Mouse (Mus musculus): ENCODE results near the gene Ric1. TPM values are rescaled to one million over a fixed set of nuclear protein-coding genes. Genes with fewer than 3 reads are reported as not detected.
"Not testable (repeated sequence)": the region's sequence is repeated elsewhere in the genome, so short reads cannot be mapped to it uniquely, and the experiment has no call there.

The Ric1 gene
- polyA plus RNA-seq, 1 experiment from 2014 or later = 6.7 TPM

DNA sequence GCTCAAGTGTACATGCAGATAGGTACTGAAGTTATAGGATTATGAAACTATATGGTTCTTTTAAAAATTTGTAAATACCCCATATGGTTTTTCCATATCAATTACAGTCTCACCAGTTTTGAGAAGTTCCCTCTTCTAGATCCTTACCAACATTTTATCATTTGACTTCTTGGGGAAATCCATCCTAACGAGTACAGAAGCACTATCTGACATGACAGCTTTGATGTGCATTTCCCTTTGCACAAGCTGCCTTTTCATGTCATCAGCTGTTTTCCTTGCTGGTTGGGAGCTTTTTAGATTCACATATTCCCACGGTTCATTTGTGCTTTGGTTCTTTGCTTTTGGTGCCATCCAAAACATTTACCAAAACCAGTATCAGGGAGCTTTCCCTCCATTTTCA is 6.5 kb downstream of the Ric1 start:
- no peak for ATAC-seq (replicated peaks; ENCODE audit: extremely low read depth, insufficient read depth, low FRiP score)
- H3K9ac ChIP-seq (ENCODE audit: low read length) = no peak overlapping the region
- H3K27ac ChIP-seq (ENCODE audit: low read length) = no peak overlapping the region
- H3K4me3 ChIP-seq (ENCODE audit: low read length) = no peak overlapping the region
- peaks cover 4% of the 10 kb centered on the region for H3K9me3 ChIP-seq (replicated peaks; ENCODE audit: control insufficient read depth, low read length)
- H3K27me3 ChIP-seq (ENCODE audit: control insufficient read depth, insufficient read depth, low read length) = no peaks in the 10 kb centered on the region
- H3K36me3 ChIP-seq (ENCODE audit: control insufficient read depth, insufficient read depth) = 0 out of 2 replicates have a peak, but pooled peaks cover 4% of the 10 kb centered on the region
- peaks cover 7% of the 10 kb centered on the region for H3K4me1 ChIP-seq (ENCODE audit: control insufficient read depth, insufficient read depth, low read length)
- 71% methylated on average over 2 of the region's 2 CpGs for WGBS
- no peak overlapping the region for H3K4me2 ChIP-seq (ENCODE audit: low read depth, low read length)

DNA sequence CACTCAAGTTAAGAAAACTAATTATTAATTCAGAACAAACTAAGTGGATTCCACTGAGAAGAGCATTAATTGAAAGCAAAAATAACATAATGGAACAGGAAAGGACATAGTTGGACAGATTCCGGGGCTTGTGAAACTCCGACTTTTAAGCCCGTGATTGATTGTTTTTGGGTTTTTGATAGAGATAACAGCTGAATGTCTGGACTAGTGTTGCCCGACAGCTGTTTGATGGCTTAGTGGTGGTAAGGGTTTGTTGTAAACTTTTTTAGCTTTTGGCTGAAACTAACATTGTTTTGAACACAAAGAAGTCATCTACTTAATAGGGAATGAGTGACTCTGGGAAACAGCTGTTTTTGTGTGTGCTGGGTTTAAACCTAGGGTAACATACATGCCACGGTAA is 11.9 kb downstream of the Ric1 start:
- no peak overlapping the region for H3K4me3 ChIP-seq (ENCODE audit: low read length)
- no peaks in the 10 kb centered on the region for H3K27me3 ChIP-seq (ENCODE audit: control insufficient read depth, insufficient read depth, low read length)
- H3K9me3 ChIP-seq (replicated peaks; ENCODE audit: control insufficient read depth, low read length) = peaks cover under 1% of the 10 kb centered on the region
- H3K36me3 ChIP-seq (ENCODE audit: control insufficient read depth, insufficient read depth) = peaks cover 15% of the 10 kb centered on the region
- ATAC-seq (replicated peaks; ENCODE audit: extremely low read depth, insufficient read depth, low FRiP score) = no peak
- H3K4me2 ChIP-seq (ENCODE audit: low read depth, low read length) = no peak overlapping the region
- no peak overlapping the region for H3K9ac ChIP-seq (ENCODE audit: low read length)
- no peak overlapping the region for H3K27ac ChIP-seq (ENCODE audit: low read length)
- H3K4me1 ChIP-seq (ENCODE audit: control insufficient read depth, insufficient read depth, low read length) = no peaks in the 10 kb centered on the region
- 75% methylated on average over 5 of the region's 5 CpGs for WGBS

DNA sequence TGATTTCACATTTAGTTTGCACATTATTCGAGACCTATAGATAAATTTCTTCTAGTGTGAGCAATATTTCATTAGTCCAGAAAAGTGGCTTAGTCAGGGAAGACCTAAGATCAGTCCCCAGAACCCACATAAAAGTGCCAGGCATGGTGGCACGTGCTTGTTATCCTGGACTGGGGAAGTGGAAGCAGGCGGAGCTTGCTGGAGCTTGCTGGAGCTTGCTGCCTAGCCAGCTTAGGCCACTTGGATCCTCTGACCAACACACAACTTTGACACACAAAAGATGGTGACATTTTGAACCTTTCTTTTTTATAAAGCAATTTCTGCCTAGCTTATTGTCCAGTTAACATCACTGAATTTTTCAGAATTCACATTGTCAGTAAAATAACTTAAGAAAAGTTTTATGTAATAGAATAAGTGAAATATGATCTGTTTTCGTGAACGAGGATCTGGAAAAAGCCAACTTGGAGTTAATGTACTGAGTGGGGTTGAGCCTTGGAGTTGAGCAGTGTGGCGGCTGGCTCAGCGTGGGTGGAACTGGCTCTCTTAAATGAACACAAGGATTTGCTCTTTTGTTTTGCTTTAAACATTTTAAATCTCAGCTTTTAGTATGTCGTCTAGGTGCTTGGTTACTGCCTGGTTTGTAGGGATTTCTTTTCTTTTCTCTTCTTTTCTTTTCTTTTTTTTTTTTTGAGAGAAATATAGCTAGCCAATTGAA is 20.3 kb downstream of the Ric1 start:
- H3K27ac ChIP-seq (ENCODE audit: low read length) = no peak overlapping the region
- no peak for ATAC-seq (replicated peaks; ENCODE audit: extremely low read depth, insufficient read depth, low FRiP score)

DNA sequence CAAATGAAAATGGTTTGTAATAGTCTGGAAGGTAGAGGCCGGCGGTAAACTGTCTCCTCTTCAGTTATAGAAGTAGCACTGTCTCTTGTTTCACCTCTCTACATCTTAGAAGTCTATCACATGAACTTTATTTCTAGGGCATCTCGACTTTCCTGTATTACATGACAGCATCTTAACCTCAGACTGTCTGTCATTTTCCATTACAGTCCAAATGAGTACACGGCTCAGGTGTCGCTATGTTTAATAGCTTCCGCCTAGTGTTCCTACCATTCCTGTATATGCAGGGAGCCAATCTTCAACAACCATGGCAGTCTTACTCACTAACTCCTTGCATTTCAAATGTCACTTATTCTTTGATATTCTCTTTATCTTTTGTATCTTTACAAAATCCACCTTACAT is 21.9 kb downstream of the Ric1 start:
- H3K27ac ChIP-seq (ENCODE audit: low read length) = no peak overlapping the region

More for the DNA sequence above, 20.3 kb downstream of the Ric1 start:
- Histone ChIP-seq H3K4me2 (ENCODE audit: low read depth, low read length) (no peak overlapping the region), H3K27me3 (ENCODE audit: control insufficient read depth, insufficient read depth, low read length) (no peaks in the 10 kb centered on the region), H3K36me3 (ENCODE audit: control insufficient read depth, insufficient read depth) (no peaks in the 10 kb centered on the region), H3K4me3 (ENCODE audit: low read length) (no peak overlapping the region), H3K9ac (ENCODE audit: low read length) (no peak overlapping the region), H3K4me1 (ENCODE audit: control insufficient read depth, insufficient read depth, low read length) (0 out of 2 replicates have a peak, but pooled peaks cover 3% of the 10 kb centered on the region), H3K9me3 (replicated peaks; ENCODE audit: control insufficient read depth, low read length) (no peaks in the 10 kb centered on the region)
- 76% methylated on average over 8 of the region's 8 CpGs for WGBS

DNA sequence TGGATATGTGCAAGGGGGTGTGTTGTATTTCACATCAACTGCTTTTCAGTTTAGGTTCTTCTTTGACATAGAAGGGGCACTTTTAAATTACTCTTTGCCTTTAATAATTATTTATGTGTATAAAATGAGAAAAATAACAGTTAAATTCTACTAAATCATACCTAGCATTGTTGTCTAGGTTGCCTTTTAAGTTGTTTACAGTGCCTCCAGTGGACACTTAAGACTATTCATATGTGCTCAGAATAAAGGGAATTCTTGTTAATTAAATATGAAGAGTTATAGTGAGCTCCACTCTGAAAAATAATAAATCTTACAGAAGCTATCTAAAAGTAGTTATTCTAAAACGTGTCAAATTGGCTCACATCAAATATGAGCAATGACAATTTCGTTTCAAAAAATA is 28.5 kb downstream of the Ric1 start:
- Histone ChIP-seq H3K9me3 (replicated peaks; ENCODE audit: control insufficient read depth, low read length) (no peaks in the 10 kb centered on the region), H3K27ac (ENCODE audit: low read length) (no peak overlapping the region), H3K4me3 (ENCODE audit: low read length) (no peak overlapping the region), H3K9ac (ENCODE audit: low read length) (no peak overlapping the region), H3K27me3 (ENCODE audit: control insufficient read depth, insufficient read depth, low read length) (no peaks in the 10 kb centered on the region), H3K4me2 (ENCODE audit: low read depth, low read length) (no peak overlapping the region), H3K4me1 (ENCODE audit: control insufficient read depth, insufficient read depth, low read length) (no peaks in the 10 kb centered on the region), H3K36me3 (ENCODE audit: control insufficient read depth, insufficient read depth) (no peaks in the 10 kb centered on the region)
- ATAC-seq (replicated peaks; ENCODE audit: extremely low read depth, insufficient read depth, low FRiP score) = no peak
- 86% methylated on average over 2 of the region's 2 CpGs for WGBS

More for the DNA sequence above, 21.9 kb downstream of the Ric1 start:
- no peak for ATAC-seq (replicated peaks; ENCODE audit: extremely low read depth, insufficient read depth, low FRiP score)
- 92% methylated on average over 6 of the region's 6 CpGs for WGBS
- H3K36me3 ChIP-seq (ENCODE audit: control insufficient read depth, insufficient read depth) = no peaks in the 10 kb centered on the region
- H3K4me3 ChIP-seq (ENCODE audit: low read length) = no peak overlapping the region
- no peaks in the 10 kb centered on the region for H3K27me3 ChIP-seq (ENCODE audit: control insufficient read depth, insufficient read depth, low read length)
- no peak overlapping the region for H3K4me2 ChIP-seq (ENCODE audit: low read depth, low read length)
- H3K4me1 ChIP-seq (ENCODE audit: control insufficient read depth, insufficient read depth, low read length) = 0 out of 2 replicates have a peak, but pooled peaks cover 3% of the 10 kb centered on the region
- no peaks in the 10 kb centered on the region for H3K9me3 ChIP-seq (replicated peaks; ENCODE audit: control insufficient read depth, low read length)
- no peak overlapping the region for H3K9ac ChIP-seq (ENCODE audit: low read length)

DNA sequence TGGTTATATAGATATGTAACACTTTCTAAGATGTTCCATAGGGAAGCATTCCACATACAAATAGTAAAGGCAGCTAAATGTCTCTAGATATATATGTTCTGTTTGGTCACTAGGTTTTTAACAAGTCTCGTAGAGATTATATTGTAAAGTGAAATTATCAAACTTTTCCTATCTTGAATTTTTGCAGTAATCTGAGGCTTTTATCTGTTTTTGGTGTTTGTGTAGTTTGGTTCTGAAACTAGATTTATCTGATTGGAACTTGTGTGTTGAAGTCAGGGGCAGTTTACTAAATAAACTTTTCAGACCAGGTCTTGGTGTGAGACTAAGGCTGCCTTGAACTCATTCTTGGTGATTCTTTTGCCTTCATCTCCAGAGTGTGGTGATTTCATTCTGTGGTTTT is 29.0 kb downstream of the Ric1 start:
- H3K4me1 ChIP-seq (ENCODE audit: control insufficient read depth, insufficient read depth, low read length) = no peaks in the 10 kb centered on the region
- ATAC-seq (replicated peaks; ENCODE audit: extremely low read depth, insufficient read depth, low FRiP score) = no peak
- H3K27me3 ChIP-seq (ENCODE audit: control insufficient read depth, insufficient read depth, low read length) = no peaks in the 10 kb centered on the region
- 92% methylated on average over 1 of the region's 1 CpGs for WGBS
- no peak overlapping the region for H3K4me3 ChIP-seq (ENCODE audit: low read length)
- H3K36me3 ChIP-seq (ENCODE audit: control insufficient read depth, insufficient read depth) = no peaks in the 10 kb centered on the region
- H3K27ac ChIP-seq (ENCODE audit: low read length) = no peak overlapping the region
- H3K9me3 ChIP-seq (replicated peaks; ENCODE audit: control insufficient read depth, low read length) = no peaks in the 10 kb centered on the region
- no peak overlapping the region for H3K4me2 ChIP-seq (ENCODE audit: low read depth, low read length)
- no peak overlapping the region for H3K9ac ChIP-seq (ENCODE audit: low read length)

DNA sequence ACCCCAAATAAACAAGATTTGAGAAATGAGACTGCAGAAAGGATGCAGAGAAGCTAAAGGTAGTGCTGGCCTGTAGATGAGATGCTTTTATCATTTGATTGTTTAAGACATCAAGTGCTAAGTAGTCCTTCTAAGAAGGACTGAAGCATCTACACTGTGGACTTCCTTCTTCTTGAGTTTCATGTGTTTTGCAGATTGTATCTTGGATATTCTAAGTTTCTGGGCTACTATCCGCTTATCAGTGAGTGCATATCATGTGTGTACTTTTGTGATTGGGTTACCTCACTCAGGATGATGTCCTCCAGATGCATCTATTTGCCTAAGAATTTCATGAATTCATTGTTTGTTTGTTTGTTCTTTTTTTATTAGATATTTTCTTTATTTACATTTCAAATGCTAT is 29.9 kb downstream of the Ric1 start:
- ATAC-seq (replicated peaks; ENCODE audit: extremely low read depth, insufficient read depth, low FRiP score); H3K27ac ChIP-seq (ENCODE audit: low read length); H3K27me3 ChIP-seq (ENCODE audit: control insufficient read depth, insufficient read depth, low read length); H3K4me2 ChIP-seq (ENCODE audit: low read depth, low read length); H3K9me3 ChIP-seq (replicated peaks; ENCODE audit: control insufficient read depth, low read length); H3K4me1 ChIP-seq (ENCODE audit: control insufficient read depth, insufficient read depth, low read length); H3K36me3 ChIP-seq (ENCODE audit: control insufficient read depth, insufficient read depth); H3K9ac ChIP-seq (ENCODE audit: low read length); H3K4me3 ChIP-seq (ENCODE audit: low read length): not testable (repeated sequence)
- WGBS = 85% methylated on average over 1 of the region's 1 CpGs

DNA sequence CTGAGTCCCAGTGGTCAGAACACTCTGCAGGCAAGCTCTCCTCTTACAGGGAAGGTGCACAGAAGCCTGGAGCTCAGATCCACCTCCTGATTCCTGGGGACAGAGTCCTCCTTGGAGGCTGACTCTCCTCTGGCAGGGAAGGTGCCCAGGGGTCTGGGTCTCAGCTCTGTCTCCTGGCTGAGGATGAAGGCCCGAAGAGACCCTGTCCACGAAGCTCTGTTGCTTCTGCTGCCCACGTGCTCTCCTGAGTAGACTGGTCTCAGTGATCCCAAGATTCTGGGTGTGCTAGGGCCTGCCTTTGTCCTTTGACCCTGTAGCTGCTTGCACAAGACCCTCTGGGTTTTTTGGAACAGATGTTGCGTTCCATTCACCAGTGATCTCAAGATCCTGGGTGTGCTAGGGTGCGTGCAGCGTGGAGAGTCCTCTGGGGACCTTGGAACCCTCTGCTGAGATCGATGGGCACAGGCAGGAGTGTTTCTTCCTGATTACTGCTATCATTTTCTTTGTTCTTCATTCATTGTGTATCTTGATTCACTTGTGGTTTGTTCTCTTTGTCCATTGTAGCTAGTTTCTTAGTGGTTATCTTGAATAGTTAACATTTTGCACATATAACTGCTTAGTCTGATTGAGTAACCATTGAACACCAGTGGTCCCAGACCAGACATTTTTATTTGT is 35.2 kb downstream of the Ric1 start:
- not testable (repeated sequence) for H3K36me3 ChIP-seq (ENCODE audit: control insufficient read depth, insufficient read depth); H3K4me1 ChIP-seq (ENCODE audit: control insufficient read depth, insufficient read depth, low read length); H3K4me2 ChIP-seq (ENCODE audit: low read depth, low read length); H3K27ac ChIP-seq (ENCODE audit: low read length); ATAC-seq (replicated peaks; ENCODE audit: extremely low read depth, insufficient read depth, low FRiP score); H3K9ac ChIP-seq (ENCODE audit: low read length); H3K4me3 ChIP-seq (ENCODE audit: low read length); H3K27me3 ChIP-seq (ENCODE audit: control insufficient read depth, insufficient read depth, low read length); H3K9me3 ChIP-seq (replicated peaks; ENCODE audit: control insufficient read depth, low read length)
- WGBS = 89% methylated on average over 7 of the region's 7 CpGs

DNA sequence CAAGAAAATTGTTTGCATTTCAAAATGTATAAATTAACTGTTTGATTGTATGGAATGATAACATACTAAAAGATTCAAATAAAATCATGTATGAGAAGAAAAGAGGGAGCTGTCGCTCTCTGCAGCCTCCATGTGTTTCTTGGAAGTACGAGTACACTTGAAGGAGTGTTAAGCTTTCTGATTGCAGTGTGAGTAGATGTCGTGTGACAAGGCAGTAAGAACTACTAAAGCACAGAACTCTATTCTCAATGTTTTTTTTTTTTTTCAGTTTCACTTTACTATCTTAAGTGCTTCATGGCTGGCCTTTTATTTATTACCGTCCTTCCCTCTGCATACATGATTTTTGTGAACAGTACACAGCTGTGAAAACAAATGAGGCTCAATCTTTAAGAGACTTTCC is 40.1 kb downstream of the Ric1 start:
- WGBS = 66% methylated on average over 4 of the region's 4 CpGs
- Histone ChIP-seq H3K36me3 (ENCODE audit: control insufficient read depth, insufficient read depth) (peaks cover 4% of the 10 kb centered on the region; the same call in 1 of the 2 replicates), H3K9ac (ENCODE audit: low read length) (no peak overlapping the region), H3K4me1 (ENCODE audit: control insufficient read depth, insufficient read depth, low read length) (peaks cover 3% of the 10 kb centered on the region; the same call in 1 of the 2 replicates), H3K4me3 (ENCODE audit: low read length) (no peak overlapping the region), H3K9me3 (replicated peaks; ENCODE audit: control insufficient read depth, low read length) (no peaks in the 10 kb centered on the region), H3K27me3 (ENCODE audit: control insufficient read depth, insufficient read depth, low read length) (no peaks in the 10 kb centered on the region), H3K4me2 (ENCODE audit: low read depth, low read length) (no peak overlapping the region), H3K27ac (ENCODE audit: low read length) (no peak overlapping the region)
- ATAC-seq (replicated peaks; ENCODE audit: extremely low read depth, insufficient read depth, low FRiP score) = no peak

Data from heart, embryonic 16.5 days (tissue).